Mouse (Mus musculus) MEL (cell line): ENCODE measurements at regions not wholly inside any gene's neighbourhood (a gene's known extent, or its start where the extent isn't known, plus 50 kb on each side); places are given as distances from the start of the nearest gene placed in this dataset.

ENCODE experiments used
- DNase-seq: peaks from one replicate; pipeline ENCODE4 v3.0.0; 2011; ENCODE audit warnings: low read depth, low spot score
- H3K27ac ChIP-seq: 2 replicates; pipeline ENCODE4 v1.5.1; 2012; ENCODE audit warnings: low read depth, mild to moderate bottlenecking, control low read depth, low read length, moderate library complexity; ENCODE audit not compliant: control insufficient read depth
- H3K27me3 ChIP-seq, 2 experiments: fragments of 150-350 bp in 1 of 2; sonication (generic) in 1 of 2; 2 replicates each; pipeline ENCODE4 v1.6.1; 2012; ENCODE audit warnings: low read length in 2 of 2, mild to moderate bottlenecking in 2 of 2, improper control_type of control experiment in 1 of 2, moderate library complexity in 1 of 2; ENCODE audit not compliant: insufficient read depth in 2 of 2, control insufficient read depth in 1 of 2
- H3K36me3 ChIP-seq, 2 experiments: 2 replicates each; pipeline ENCODE4 v1.6.1; 2012 to 2014; ENCODE audit warnings: low read length in 2 of 2, improper control_type of control experiment in 1 of 2, inconsistent platforms in 1 of 2, mild to moderate bottlenecking in 1 of 2; ENCODE audit not compliant: insufficient read depth in 2 of 2, control insufficient read depth in 1 of 2
- H3K4me1 ChIP-seq, 2 experiments: fragments of 150-350 bp in 1 of 2; sonication (generic) in 1 of 2; 2 replicates each; pipeline ENCODE4 v1.6.1; 2012; ENCODE audit warnings: low read length in 2 of 2, improper control_type of control experiment in 1 of 2, mild to moderate bottlenecking in 1 of 2; ENCODE audit not compliant: insufficient read depth in 2 of 2, control insufficient read depth in 1 of 2
- H3K4me3 ChIP-seq, 2 experiments: fragments of 150-350 bp in 1 of 2; sonication (generic) in 1 of 2; 2 replicates each; pipeline ENCODE4 v1.5.1; 2012; ENCODE audit warnings: low read depth in 2 of 2, low read length in 2 of 2, mild to moderate bottlenecking in 2 of 2, moderate library complexity in 2 of 2, control low read depth in 1 of 2, improper control_type of control experiment in 1 of 2; ENCODE audit not compliant: control insufficient read depth in 1 of 2, insufficient read depth in 1 of 2
- H3K79me2 ChIP-seq: 2 replicates; pipeline ENCODE4 v1.6.1; 2012; ENCODE audit warnings: mild to moderate bottlenecking, low read length, moderate library complexity; ENCODE audit not compliant: control insufficient read depth, poor library complexity, insufficient read depth
- H3K9ac ChIP-seq: 2 replicates; pipeline ENCODE4 v1.6.1; 2012; ENCODE audit warnings: low read depth, mild to moderate bottlenecking, control low read depth, low read length, moderate library complexity; ENCODE audit not compliant: control insufficient read depth, poor library complexity, severe bottlenecking
- H3K9me3 ChIP-seq: fragments of 150-350 bp; sonication (generic); replicated peaks from 2 replicates; pipeline ENCODE4 v1.6.1; 2012; ENCODE audit warnings: mild to moderate bottlenecking, low read length, improper control_type of control experiment, moderate library complexity; ENCODE audit not compliant: insufficient read depth
- CHD1 ChIP-seq: IDR thresholded peaks from 2 replicates; pipeline ENCODE4 v1.6.1; 2012; ENCODE audit warnings: low read depth, mild to moderate bottlenecking, inconsistent platforms, low read length, improper control_type of control experiment
- ELF1 ChIP-seq: IDR thresholded peaks from 2 replicates; pipeline ENCODE4 v1.6.1; 2014; ENCODE audit warnings: low read depth, mild to moderate bottlenecking, inconsistent platforms, low read length, improper control_type of control experiment, moderate library complexity
- EP300 ChIP-seq, 2 experiments: IDR thresholded peaks; 2 replicates each; pipeline ENCODE4 v1.6.1; 2011; ENCODE audit warnings: improper control_type of control experiment in 2 of 2, low read length in 2 of 2, low read depth in 1 of 2, mild to moderate bottlenecking in 1 of 2
- GATA1 ChIP-seq: IDR thresholded peaks from 2 replicates; pipeline ENCODE4 v1.6.1; 2011; ENCODE audit warnings: low read depth, low read length, improper control_type of control experiment
- MAFK ChIP-seq: IDR thresholded peaks from 2 replicates; pipeline ENCODE4 v1.6.1; 2011; ENCODE audit warnings: low read depth, mild to moderate bottlenecking, low read length, improper control_type of control experiment, borderline replicate concordance
- MXI1 ChIP-seq: IDR thresholded peaks from 2 replicates; pipeline ENCODE4 v1.6.1; 2011; ENCODE audit warnings: mild to moderate bottlenecking, low read depth, low read length, improper control_type of control experiment
- NELFE ChIP-seq: IDR thresholded peaks from 2 replicates; pipeline ENCODE4 v1.6.1; 2011; ENCODE audit warnings: low read depth, low read length, improper control_type of control experiment
- POLR2AphosphoS2 ChIP-seq: IDR thresholded peaks from 2 replicates; pipeline ENCODE4 v1.6.1; 2011; ENCODE audit warnings: low read length, improper control_type of control experiment
- SMC3 ChIP-seq: IDR thresholded peaks from 2 replicates; pipeline ENCODE4 v1.6.1; 2011; ENCODE audit warnings: low read depth, low read length, improper control_type of control experiment
- TAL1 ChIP-seq: IDR thresholded peaks from 2 replicates; pipeline ENCODE4 v1.6.1; 2012; ENCODE audit warnings: mild to moderate bottlenecking, inconsistent platforms, low read length, moderate library complexity, mixed read lengths
- UBTF ChIP-seq: IDR thresholded peaks from 2 replicates; pipeline ENCODE4 v1.6.1; 2012; ENCODE audit warnings: low read depth, mild to moderate bottlenecking, inconsistent platforms, low read length, improper control_type of control experiment, moderate library complexity, borderline replicate concordance; ENCODE audit not compliant: insufficient read depth
- USF2 ChIP-seq, 2 experiments: IDR thresholded peaks; 2 replicates each; pipeline ENCODE4 v1.6.1; 2011 to 2012; ENCODE audit warnings: improper control_type of control experiment in 2 of 2, low read length in 2 of 2, borderline replicate concordance in 1 of 2, inconsistent platforms in 1 of 2, low read depth in 1 of 2, mild to moderate bottlenecking in 1 of 2; ENCODE audit not compliant: insufficient read depth in 1 of 2
- ZKSCAN1 ChIP-seq: IDR thresholded peaks from 2 replicates; pipeline ENCODE4 v1.6.1; 2012; ENCODE audit warnings: low read depth, mild to moderate bottlenecking, inconsistent platforms, low read length, improper control_type of control experiment, moderate library complexity

DNA sequence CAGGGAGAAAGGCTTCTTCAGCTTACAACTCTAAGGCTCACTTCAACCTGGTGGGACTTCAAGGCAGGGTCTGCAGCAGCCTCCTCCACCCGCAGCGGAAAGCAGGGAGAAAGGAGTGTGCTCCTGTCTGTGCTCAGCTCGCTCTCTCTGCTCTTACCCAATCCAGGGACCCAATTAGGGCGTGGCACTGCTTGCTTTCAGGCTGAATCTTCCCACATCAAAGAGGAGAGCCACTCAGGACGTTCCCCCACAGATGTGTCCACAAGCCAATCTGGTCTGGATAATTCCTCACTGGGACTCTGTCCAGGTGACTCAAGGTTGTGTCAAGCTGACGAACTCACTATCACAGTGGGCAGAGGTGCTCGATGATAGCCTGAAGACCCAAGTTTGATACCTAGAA lies 72.0 kb upstream of the Zbtb40 start:
- DNase-seq, result no peak
- no peaks in the 10 kb centered on the region for H3K27me3 ChIP-seq
- TF ChIP-seq NELFE (no peak), ZKSCAN1 (no peak), SMC3 (no peak), POLR2AphosphoS2 (no peak)
- TF ChIP-seq, all 39 proteins: peak for 0

GRCm38 (mm10) chr4:137118332-137118715 lies 69.7 kb upstream of the Zbtb40 start:
- Histone ChIP-seq H3K36me3 (no peaks in the 10 kb centered on the region), H3K27ac (no peak overlapping the region), H3K79me2 (no peaks in the 10 kb centered on the region), H3K9me3 (no peaks in the 10 kb centered on the region), H3K4me3 (no peak overlapping the region), H3K27me3 (no peaks in the 10 kb centered on the region)
- no peak for DNase-seq
- TF ChIP-seq TAL1, result no peak
- TF ChIP-seq MXI1, result no peak
- TF ChIP-seq USF2 (IDR thresholded peaks at IDR 0.05; ENCODE audit: borderline replicate concordance in 1 of 2, insufficient read depth in 1 of 2, low read depth in 1 of 2, low read length in 2 of 2), result no peak
- no peak for TF ChIP-seq MAFK
- TF ChIP-seq EP300 (IDR thresholded peaks at IDR 0.05; ENCODE audit: low read depth in 1 of 2, low read length in 2 of 2), result no peak
- no peak for TF ChIP-seq ELF1
- no peak for TF ChIP-seq UBTF
- no peak for TF ChIP-seq CHD1
- TF ChIP-seq, all 39 proteins: peak for 0
- Histone ChIP-seq H3K9ac (no peak overlapping the region), H3K4me1 (no peaks in the 10 kb centered on the region)

More for the DNA sequence above, 72.0 kb upstream of the Zbtb40 start:
- Histone ChIP-seq H3K4me1 (no peaks in the 10 kb centered on the region), H3K79me2 (no peaks in the 10 kb centered on the region), H3K9ac (no peak overlapping the region), H3K36me3 (no peaks in the 10 kb centered on the region), H3K9me3 (no peaks in the 10 kb centered on the region), H3K4me3 (no peak overlapping the region), H3K27ac (no peak overlapping the region)

DNA sequence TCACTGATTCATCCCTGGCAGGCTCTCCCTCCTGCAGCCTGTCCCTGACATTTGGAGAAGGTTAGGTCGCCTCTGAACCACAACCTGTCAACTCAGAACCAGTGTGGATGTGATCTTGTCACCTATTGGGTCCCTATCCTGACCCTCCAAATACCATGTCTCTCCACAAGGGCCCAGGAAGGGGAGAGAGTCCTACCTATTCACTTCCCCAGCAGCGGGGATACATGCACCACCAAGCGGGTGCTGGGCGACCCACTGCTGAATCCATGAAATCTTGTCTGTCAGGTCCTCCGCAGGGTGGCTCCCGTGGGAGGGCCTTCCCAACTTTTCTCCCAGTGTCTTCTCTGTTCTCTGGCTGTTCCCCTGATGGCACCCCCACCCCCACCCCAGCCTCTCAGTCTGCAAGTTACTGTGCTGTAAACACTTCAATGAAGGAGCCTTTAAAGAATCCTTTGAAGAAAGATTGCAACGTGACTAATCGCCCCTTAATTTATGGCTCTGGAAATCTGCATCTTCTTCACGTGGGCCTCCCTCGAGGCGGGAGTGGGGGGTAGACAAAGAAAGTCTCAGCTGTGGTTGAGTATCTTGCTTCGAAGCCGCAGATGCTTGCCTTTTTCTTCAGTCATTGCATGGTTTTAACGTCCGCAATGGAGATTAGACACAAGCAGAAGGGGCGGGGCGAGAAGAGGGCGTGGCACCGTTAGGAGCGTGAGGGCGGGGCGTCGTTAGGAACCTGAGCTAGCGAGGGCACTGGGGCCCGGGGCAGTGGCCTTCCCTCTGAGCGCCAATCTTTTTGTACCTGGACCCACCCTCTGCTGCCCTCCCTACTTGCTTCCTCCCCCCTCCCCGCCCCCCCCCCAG lies 69.1 kb upstream of the Zbtb40 start:
- no peak overlapping the region for H3K4me3 ChIP-seq

More for the DNA sequence above, 69.1 kb upstream of the Zbtb40 start:
- Histone ChIP-seq H3K9me3 (no peaks in the 10 kb centered on the region), H3K27me3 (no peaks in the 10 kb centered on the region), H3K27ac (no peak overlapping the region), H3K79me2 (no peaks in the 10 kb centered on the region), H3K36me3 (no peaks in the 10 kb centered on the region), H3K4me1 (no peaks in the 10 kb centered on the region), H3K9ac (no peak overlapping the region)
- no peak for TF ChIP-seq NELFE
- no peak for TF ChIP-seq GATA1
- DNase-seq, result peak; percentile 7
